Mouse (Mus musculus): ENCODE data around the gene Methig1. TPM values are rescaled to one million over a fixed set of nuclear protein-coding genes. Genes with fewer than 3 reads are reported as not detected.

The Methig1 gene
- total RNA-seq, 2 experiments from 2014 or later = not detected

- TF ChIP-seq CTCF (IDR thresholded peaks at IDR 0.05) = no peak
- Histone ChIP-seq H3K27ac (no peak overlapping the region), H3K4me3 (no peak overlapping the region)
- no peak for DNase-seq
- intact Hi-C loops (cut with DNase I) = no loop called here
Measured at GRCm38 (mm10) chr15:100387544-100388223, 34.7 kb downstream of the Methig1 start.

- no peak for TF ChIP-seq CTCF (IDR thresholded peaks at IDR 0.05)
- no peak overlapping the region for H3K4me3 ChIP-seq
- intact Hi-C loops (cut with DNase I) = no loop called here
- no peak overlapping the region for H3K27ac ChIP-seq
- DNase-seq = no peak
Measured at GRCm38 (mm10) chr15:100388224-100388835, 35.4 kb downstream of the Methig1 start.

GRCm38 (mm10) chr15:100388886-100389285, 35.9 kb downstream of the Methig1 start:
- Histone ChIP-seq H3K27ac (peak overlapping the region; percentile 73; the same call in 1 of the 2 replicates), H3K4me3 (no peak overlapping the region)
- intact Hi-C loops (cut with DNase I) = no loop called here
- no peak for TF ChIP-seq CTCF (IDR thresholded peaks at IDR 0.05)
- no peak for DNase-seq

- no peak for DNase-seq
- TF ChIP-seq CTCF (IDR thresholded peaks at IDR 0.05) = no peak
Measured at GRCm38 (mm10) chr15:100391066-100391465, 38.1 kb downstream of the Methig1 start.

GRCm38 (mm10) chr15:100391599-100391998, 38.6 kb downstream of the Methig1 start:
- TF ChIP-seq CTCF (IDR thresholded peaks at IDR 0.05) = no peak
- intact Hi-C loops (cut with DNase I) = no loop called here
- DNase-seq = no peak
- no peak overlapping the region; the same call in 1 of the 2 replicates for H3K27ac ChIP-seq
- H3K4me3 ChIP-seq = no peak overlapping the region

More at GRCm38 (mm10) chr15:100391066-100391465, 38.1 kb downstream of the Methig1 start:
- intact Hi-C loops (cut with DNase I) = no loop called here
- H3K27ac ChIP-seq = peak overlapping the region; percentile 73
- no peak overlapping the region for H3K4me3 ChIP-seq

GRCm38 (mm10) chr15:100393016-100393415, 40.1 kb downstream of the Methig1 start:
- intact Hi-C loops (cut with DNase I) = no loop called here
- H3K4me3 ChIP-seq = no peak overlapping the region
- TF ChIP-seq CTCF (IDR thresholded peaks at IDR 0.05) = no peak
- no peak for DNase-seq
- no peak overlapping the region for H3K27ac ChIP-seq

- TF ChIP-seq CTCF (IDR thresholded peaks at IDR 0.05) = peak; percentile 22; the same call in 1 of the 2 replicates
- Histone ChIP-seq H3K27ac (no peak overlapping the region), H3K4me3 (no peak overlapping the region)
- DNase-seq = no peak
- intact Hi-C loops (cut with DNase I) = no loop called here
Measured at GRCm38 (mm10) chr15:100395561-100395960, 42.6 kb downstream of the Methig1 start.

GRCm38 (mm10) chr15:100400592-100401250, 47.8 kb downstream of the Methig1 start:
- no peak overlapping the region for H3K4me3 ChIP-seq
- intact Hi-C loops (cut with DNase I) = no loop called here
- no peak for DNase-seq
- H3K27ac ChIP-seq = no peak overlapping the region
- no peak for TF ChIP-seq CTCF (IDR thresholded peaks at IDR 0.05)

- Histone ChIP-seq H3K27ac (no peak overlapping the region), H3K4me3 (no peak overlapping the region)
- TF ChIP-seq CTCF (IDR thresholded peaks at IDR 0.05) = no peak
- intact Hi-C loops (cut with DNase I) = no loop called here
- DNase-seq = no peak
Measured at GRCm38 (mm10) chr15:100401811-100402210, 48.9 kb downstream of the Methig1 start.

GRCm38 (mm10) chr15:100402347-100402746, 49.4 kb downstream of the Methig1 start:
- intact Hi-C loops (cut with DNase I) = no loop called here
- DNase-seq = no peak
- no peak overlapping the region for H3K27ac ChIP-seq
- no peak overlapping the region for H3K4me3 ChIP-seq
- no peak for TF ChIP-seq CTCF (IDR thresholded peaks at IDR 0.05)

GRCm38 (mm10) chr15:100402798-100403197, 49.8 kb downstream of the Methig1 start:
- no peak overlapping the region for H3K4me3 ChIP-seq
- TF ChIP-seq CTCF (IDR thresholded peaks at IDR 0.05) = no peak
- H3K27ac ChIP-seq = no peak overlapping the region
- intact Hi-C loops (cut with DNase I) = no loop called here
- DNase-seq = no peak

GRCm38 (mm10) chr15:100403318-100404000, 50.5 kb downstream of the Methig1 start:
- no peak overlapping the region for H3K4me3 ChIP-seq
- TF ChIP-seq CTCF (IDR thresholded peaks at IDR 0.05) = no peak
- no peak for DNase-seq
- intact Hi-C loops (cut with DNase I) = no loop called here
- H3K27ac ChIP-seq = no peak overlapping the region

- DNase-seq = no peak
- TF ChIP-seq CTCF (IDR thresholded peaks at IDR 0.05) = no peak
- intact Hi-C loops (cut with DNase I) = no loop called here
- H3K27ac ChIP-seq = no peak overlapping the region
- H3K4me3 ChIP-seq = no peak overlapping the region
Measured at GRCm38 (mm10) chr15:100406088-100406487, 53.1 kb downstream of the Methig1 start.

Data from gastrocnemius, adult 2 months (tissue).